Mouse (Mus musculus) embryonic facial prominence, embryonic 12.5 days (tissue): ENCODE results near the gene Lhx9. TPM values are rescaled to one million over a fixed set of nuclear protein-coding genes. Genes with fewer than 3 reads are reported as not detected.

Experiments used
- ATAC-seq: fragments of 200-750 bp; cut with Nextera tagmentation; 2 replicates; pipeline ENCODE4 v1.8.0; 2017; ENCODE audit not compliant: insufficient number of reproducible peaks, insufficient read depth, low FRiP score, low TSS enrichment
- H3K27ac ChIP-seq: fragments of 300-500 bp; sonication (generic); 2 replicates; pipeline ENCODE4 v1.5.1; 2016; ENCODE audit warnings: mild to moderate bottlenecking
- H3K27me3 ChIP-seq: fragments of 300-500 bp; sonication (generic); 2 replicates; pipeline ENCODE4 v1.6.1; 2016; ENCODE audit warnings: mild to moderate bottlenecking, moderate library complexity
- H3K36me3 ChIP-seq: fragments of 300-500 bp; sonication (generic); 2 replicates; pipeline ENCODE4 v1.6.1; 2016; ENCODE audit warnings: mild to moderate bottlenecking
- H3K4me1 ChIP-seq: fragments of 300-500 bp; sonication (generic); 2 replicates; pipeline ENCODE4 v1.6.1; 2016
- H3K4me2 ChIP-seq: fragments of 300-500 bp; sonication (generic); replicated peaks from 2 replicates; pipeline ENCODE4 v1.6.1; 2016; ENCODE audit warnings: mild to moderate bottlenecking, moderate library complexity
- H3K4me3 ChIP-seq: fragments of 300-500 bp; sonication (generic); 2 replicates; pipeline ENCODE4 v1.5.1; 2016; ENCODE audit warnings: mild to moderate bottlenecking
- H3K9ac ChIP-seq: fragments of 300-500 bp; sonication (generic); 2 replicates; pipeline ENCODE4 v1.6.1; 2016; ENCODE audit warnings: mild to moderate bottlenecking, moderate library complexity
- H3K9me3 ChIP-seq: fragments of 300-500 bp; sonication (generic); 2 replicates; pipeline ENCODE4 v1.6.1; 2016; ENCODE audit warnings: mild to moderate bottlenecking, moderate library complexity
- WGBS: fragments of 180-500 bp; shearing (Covaris S2); methylation state at CpG from one replicate; pipeline ENCODE4 v1.1.7; 2016; 5-methylcytosine and 5-hydroxymethylcytosine counted together
- polyA plus RNA-seq: library from polyadenylated mRNA; unstranded; fragments of >200 nt; fragmentation: Nextera tagmentation; extraction: Ambion mirVana; gene quantifications from 2 replicates; pipeline ENCODE4 v1.2.1, GENCODE M21; 2016

Gene Lhx9
- polyA plus RNA-seq, 1 experiment from 2014 or later: 0.91 TPM

GRCm38 (mm10) chr1:138846581-138846980, 1.8 kb downstream of the Lhx9 start:
- H3K27ac ChIP-seq: no peak overlapping the region
- no peaks in the 10 kb centered on the region for H3K36me3 ChIP-seq
- H3K27me3 ChIP-seq: peaks cover 89% of the 10 kb centered on the region
- H3K4me2 ChIP-seq: no peak overlapping the region
- peaks cover 21% of the 10 kb centered on the region for H3K4me1 ChIP-seq
- no peak overlapping the region for H3K9ac ChIP-seq
- ATAC-seq: no peak
- H3K9me3 ChIP-seq: no peaks in the 10 kb centered on the region
- H3K4me3 ChIP-seq: no peak overlapping the region
- 3% methylated on average over 9 of the region's 9 CpGs for WGBS

DNA sequence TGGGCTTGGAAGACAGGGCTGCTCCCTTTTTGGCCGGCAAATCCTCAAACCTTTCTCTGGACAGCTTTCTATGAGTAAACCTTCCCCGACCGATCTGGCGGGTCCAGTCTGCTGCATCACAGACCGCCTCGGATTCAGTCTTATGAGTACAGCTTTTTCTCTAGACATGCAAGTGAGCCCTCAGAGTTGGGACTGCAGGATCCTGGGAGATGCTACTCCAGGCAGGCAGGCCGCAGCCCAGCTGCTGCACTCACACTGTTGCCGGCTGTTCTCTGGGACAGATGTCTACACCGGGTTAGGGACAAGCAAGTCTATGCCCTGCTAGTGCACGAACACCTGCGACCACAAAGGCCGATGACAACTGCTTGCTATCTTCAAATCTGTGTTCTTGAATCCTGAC, 2.2 kb downstream of the Lhx9 start:
- no peak overlapping the region for H3K4me2 ChIP-seq

DNA sequence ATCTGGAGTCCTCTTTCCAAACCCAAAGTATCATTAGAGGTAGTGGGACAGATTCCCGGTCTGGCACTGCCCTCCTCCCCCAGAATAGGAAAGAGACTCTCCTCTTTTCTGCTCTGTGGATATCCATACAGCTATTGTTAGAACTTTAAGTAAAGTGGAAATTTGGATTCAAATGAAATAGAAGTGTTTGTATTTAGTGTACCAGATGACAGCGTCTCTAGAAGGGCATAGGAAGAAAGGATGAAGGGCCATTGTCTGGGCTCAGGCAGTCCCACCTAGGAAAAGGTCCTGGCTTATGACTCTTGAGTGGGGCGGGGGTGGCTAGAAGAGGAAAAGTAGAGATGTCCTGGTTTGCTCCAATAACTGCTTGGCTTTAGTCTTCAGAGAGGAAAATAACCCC, 2.9 kb downstream of the Lhx9 start:
- no peak overlapping the region for H3K4me3 ChIP-seq
- H3K9me3 ChIP-seq: no peaks in the 10 kb centered on the region
- no peak overlapping the region for H3K4me2 ChIP-seq
- H3K27me3 ChIP-seq: peaks cover 78% of the 10 kb centered on the region
- H3K9ac ChIP-seq: no peak overlapping the region
- no peaks in the 10 kb centered on the region for H3K36me3 ChIP-seq
- peaks cover 26% of the 10 kb centered on the region for H3K4me1 ChIP-seq
- no peak for ATAC-seq
- no peak overlapping the region for H3K27ac ChIP-seq
- WGBS: 15% methylated on average over 3 of the region's 3 CpGs

More for the DNA sequence above, 2.2 kb downstream of the Lhx9 start:
- H3K4me1 ChIP-seq: peaks cover 25% of the 10 kb centered on the region
- no peak overlapping the region for H3K9ac ChIP-seq
- no peaks in the 10 kb centered on the region for H3K9me3 ChIP-seq
- no peak overlapping the region for H3K27ac ChIP-seq
- ATAC-seq: no peak
- no peak overlapping the region for H3K4me3 ChIP-seq
- peaks cover 84% of the 10 kb centered on the region for H3K27me3 ChIP-seq
- no peaks in the 10 kb centered on the region for H3K36me3 ChIP-seq
- WGBS: 2% methylated on average over 12 of the region's 12 CpGs

- Histone ChIP-seq H3K4me3 (peak overlapping the region; percentile 36; the same call in 1 of the 2 replicates), H3K27me3 (peaks cover 75% of the 10 kb centered on the region), H3K36me3 (no peaks in the 10 kb centered on the region), H3K4me2 (peak overlapping the region; percentile 54; the same call in 1 of the 2 replicates), H3K9ac (no peak overlapping the region), H3K4me1 (peaks cover 26% of the 10 kb centered on the region), H3K9me3 (no peaks in the 10 kb centered on the region), H3K27ac (no peak overlapping the region)
- WGBS: 3% methylated on average over 3 of the region's 3 CpGs
- ATAC-seq: no peak
These were observed 4.2 kb downstream of the Lhx9 start for GRCm38 (mm10) chr1:138844166-138844565.

- ATAC-seq: no peak
- Histone ChIP-seq H3K9ac (peak overlapping the region; percentile 40), H3K27ac (no peak overlapping the region), H3K4me1 (peaks cover 22% of the 10 kb centered on the region), H3K27me3 (peaks cover 76% of the 10 kb centered on the region), H3K4me2 (peak overlapping the region; percentile 54), H3K9me3 (no peaks in the 10 kb centered on the region), H3K4me3 (peak overlapping the region; percentile 36), H3K36me3 (no peaks in the 10 kb centered on the region)
- under 1% methylated on average over 35 of the region's 35 CpGs for WGBS
These were observed 4.9 kb downstream of the Lhx9 start for GRCm38 (mm10) chr1:138843361-138844091.

DNA sequence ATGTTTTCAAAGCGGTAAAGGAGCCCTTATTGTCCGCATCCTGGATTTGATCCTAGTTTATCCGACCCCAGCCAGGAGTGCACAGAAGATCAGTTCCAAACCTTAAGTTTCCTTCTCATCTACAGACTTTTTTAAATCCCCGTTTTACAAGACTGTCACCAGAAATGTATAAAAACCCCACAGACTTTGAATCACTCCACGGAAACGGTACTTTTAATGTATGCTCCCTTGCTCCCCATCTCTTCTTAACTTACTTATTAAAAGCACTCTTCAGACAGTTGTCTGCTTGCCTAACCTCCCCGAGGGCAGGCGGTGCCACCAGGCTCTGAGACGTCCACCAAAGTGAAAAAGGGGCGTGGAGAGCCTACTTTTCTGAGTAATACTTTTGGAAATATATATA, 5.6 kb downstream of the Lhx9 start:
- Histone ChIP-seq H3K4me2 (peak overlapping the region; percentile 59), H3K4me1 (peaks cover 19% of the 10 kb centered on the region), H3K27ac (no peak overlapping the region), H3K36me3 (no peaks in the 10 kb centered on the region), H3K9me3 (no peaks in the 10 kb centered on the region), H3K4me3 (peak overlapping the region; percentile 36; the same call in 1 of the 2 replicates), H3K27me3 (peaks cover 76% of the 10 kb centered on the region), H3K9ac (no peak overlapping the region)
- WGBS: 1% methylated on average over 10 of the region's 10 CpGs
- no peak for ATAC-seq

GRCm38 (mm10) chr1:138842315-138842714, 6.1 kb downstream of the Lhx9 start:
- H3K4me3 ChIP-seq: peak overlapping the region; percentile 36; the same call in 1 of the 2 replicates
- H3K27me3 ChIP-seq: peaks cover 76% of the 10 kb centered on the region
- peak overlapping the region; percentile 59 for H3K4me2 ChIP-seq
- no peak for ATAC-seq
- no peaks in the 10 kb centered on the region for H3K9me3 ChIP-seq
- H3K36me3 ChIP-seq: no peaks in the 10 kb centered on the region
- H3K9ac ChIP-seq: no peak overlapping the region
- H3K27ac ChIP-seq: no peak overlapping the region
- H3K4me1 ChIP-seq: peaks cover 18% of the 10 kb centered on the region
- WGBS: 1% methylated on average over 8 of the region's 8 CpGs

GRCm38 (mm10) chr1:138841306-138842095, 6.9 kb downstream of the Lhx9 start:
- peaks cover 77% of the 10 kb centered on the region for H3K27me3 ChIP-seq
- no peaks in the 10 kb centered on the region for H3K9me3 ChIP-seq
- WGBS: under 1% methylated on average over 54 of the region's 54 CpGs
- peak overlapping the region; percentile 59 for H3K4me2 ChIP-seq
- peak overlapping the region; percentile 31 for H3K9ac ChIP-seq
- H3K36me3 ChIP-seq: no peaks in the 10 kb centered on the region
- no peak overlapping the region for H3K27ac ChIP-seq
- peak overlapping the region; percentile 36 for H3K4me3 ChIP-seq
- H3K4me1 ChIP-seq: peaks cover 18% of the 10 kb centered on the region
- no peak for ATAC-seq

DNA sequence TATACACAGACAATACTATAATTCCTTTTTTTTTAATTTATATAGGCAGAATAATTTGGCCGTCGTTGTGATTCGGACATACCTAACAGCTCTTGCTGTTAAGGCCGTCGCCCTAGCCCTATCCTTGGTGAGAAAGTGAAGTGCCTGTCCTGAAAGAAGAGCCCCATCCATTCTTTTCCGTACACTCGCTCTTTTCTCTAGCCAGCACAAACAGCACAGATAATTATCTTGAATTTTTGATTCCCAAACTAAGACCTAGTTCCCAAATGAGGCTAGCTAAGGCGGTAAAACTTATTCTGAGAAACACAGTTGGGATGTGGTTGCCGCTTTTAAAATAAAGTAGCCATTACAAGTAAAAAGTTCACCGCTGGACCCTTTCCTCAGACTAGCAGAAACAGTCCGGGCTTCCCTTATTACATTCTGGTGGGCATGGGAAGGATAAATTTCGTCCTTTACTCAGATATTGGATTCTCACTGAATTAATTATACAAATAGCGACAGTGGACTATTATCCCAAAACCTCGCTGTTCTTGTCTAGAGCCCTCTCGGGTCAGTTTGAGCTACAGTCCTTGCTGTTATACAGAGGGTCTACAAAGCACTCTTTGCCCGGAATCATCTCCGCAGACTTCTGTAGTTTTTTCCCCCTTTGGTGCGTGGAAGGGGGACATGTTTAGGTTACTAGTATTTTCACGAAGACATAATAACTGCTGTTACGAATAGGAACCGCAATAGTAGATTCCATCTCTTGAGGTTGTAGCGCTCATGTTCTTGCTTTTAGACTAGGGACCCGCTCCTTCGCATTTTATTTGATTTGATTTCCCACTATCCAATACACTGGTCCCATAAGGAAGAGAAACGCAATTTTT, 7.7 kb downstream of the Lhx9 start:
- no peak for ATAC-seq
- H3K36me3 ChIP-seq: no peaks in the 10 kb centered on the region
- H3K9me3 ChIP-seq: no peaks in the 10 kb centered on the region
- H3K4me1 ChIP-seq: peaks cover 18% of the 10 kb centered on the region
- no peak overlapping the region for H3K27ac ChIP-seq
- peak overlapping the region; percentile 59 for H3K4me2 ChIP-seq
- H3K27me3 ChIP-seq: peaks cover 77% of the 10 kb centered on the region
- 4% methylated on average over 25 of the region's 25 CpGs for WGBS
- H3K9ac ChIP-seq: no peak overlapping the region
- no peak overlapping the region; the same call in 1 of the 2 replicates for H3K4me3 ChIP-seq

DNA sequence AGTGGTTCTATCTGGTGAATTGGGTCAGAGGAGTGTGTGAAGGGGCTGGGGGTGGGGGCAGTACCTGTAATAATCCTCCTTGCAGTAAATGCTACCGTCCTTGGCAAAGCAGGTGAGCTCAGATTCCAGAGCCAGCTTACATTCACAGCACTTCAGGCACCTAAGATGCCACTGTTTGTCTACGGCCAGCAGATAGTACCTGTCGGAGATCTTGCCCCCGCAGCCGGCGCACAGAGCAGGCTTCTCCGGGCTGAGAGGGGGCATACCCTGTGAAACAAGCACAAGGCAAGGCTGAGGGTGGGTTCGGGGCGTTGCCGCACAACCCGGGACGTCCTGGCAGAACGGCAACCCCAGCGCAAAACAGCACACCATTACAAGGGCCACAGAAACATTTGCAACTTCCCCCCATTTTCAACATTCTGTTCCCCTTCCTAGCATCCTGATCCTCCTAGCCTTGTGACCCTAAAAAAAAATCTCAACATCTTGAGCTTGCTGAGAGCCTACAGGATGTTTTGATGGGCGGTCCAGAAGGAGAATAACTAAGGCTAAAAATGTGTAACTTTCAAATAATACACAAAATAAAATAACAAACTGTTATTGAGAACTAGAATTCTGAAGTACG, 8.5 kb downstream of the Lhx9 start:
- WGBS: 2% methylated on average over 16 of the region's 16 CpGs
- ATAC-seq: no peak
- H3K27me3 ChIP-seq: peaks cover 75% of the 10 kb centered on the region
- H3K9ac ChIP-seq: no peak overlapping the region
- H3K9me3 ChIP-seq: no peaks in the 10 kb centered on the region
- peaks cover 18% of the 10 kb centered on the region for H3K4me1 ChIP-seq
- H3K4me3 ChIP-seq: no peak overlapping the region
- no peak overlapping the region for H3K27ac ChIP-seq
- H3K36me3 ChIP-seq: no peaks in the 10 kb centered on the region
- H3K4me2 ChIP-seq: no peak overlapping the region

GRCm38 (mm10) chr1:138839291-138839690, 9.1 kb downstream of the Lhx9 start:
- peaks cover 75% of the 10 kb centered on the region for H3K27me3 ChIP-seq

More at GRCm38 (mm10) chr1:138839291-138839690, 9.1 kb downstream of the Lhx9 start:
- H3K4me3 ChIP-seq: no peak overlapping the region
- WGBS: 6% methylated on average over 2 of the region's 2 CpGs
- peaks cover 18% of the 10 kb centered on the region for H3K4me1 ChIP-seq
- H3K4me2 ChIP-seq: no peak overlapping the region
- no peaks in the 10 kb centered on the region for H3K36me3 ChIP-seq
- H3K27ac ChIP-seq: no peak overlapping the region
- H3K9ac ChIP-seq: no peak overlapping the region
- ATAC-seq: no peak
- H3K9me3 ChIP-seq: no peaks in the 10 kb centered on the region
